Mouse (Mus musculus) G1E (cell line): ENCODE results near the gene Dhx35.

Experiments
- CTCF ChIP-seq: IDR thresholded peaks from 2 replicates; pipeline ENCODE4 v1.5.1; 2012; ENCODE audit warnings: low read depth, low read length, inconsistent platforms, mixed read lengths
- GATA1 ChIP-seq: IDR thresholded peaks from 2 replicates; pipeline ENCODE4 v1.6.1; 2012; ENCODE audit warnings: borderline replicate concordance, low read length, inconsistent platforms, mixed read lengths
- GATA2 ChIP-seq: IDR thresholded peaks from 2 replicates; pipeline ENCODE4 v1.6.1; 2012; ENCODE audit warnings: low read depth, low read length, inconsistent platforms, borderline replicate concordance

DNA sequence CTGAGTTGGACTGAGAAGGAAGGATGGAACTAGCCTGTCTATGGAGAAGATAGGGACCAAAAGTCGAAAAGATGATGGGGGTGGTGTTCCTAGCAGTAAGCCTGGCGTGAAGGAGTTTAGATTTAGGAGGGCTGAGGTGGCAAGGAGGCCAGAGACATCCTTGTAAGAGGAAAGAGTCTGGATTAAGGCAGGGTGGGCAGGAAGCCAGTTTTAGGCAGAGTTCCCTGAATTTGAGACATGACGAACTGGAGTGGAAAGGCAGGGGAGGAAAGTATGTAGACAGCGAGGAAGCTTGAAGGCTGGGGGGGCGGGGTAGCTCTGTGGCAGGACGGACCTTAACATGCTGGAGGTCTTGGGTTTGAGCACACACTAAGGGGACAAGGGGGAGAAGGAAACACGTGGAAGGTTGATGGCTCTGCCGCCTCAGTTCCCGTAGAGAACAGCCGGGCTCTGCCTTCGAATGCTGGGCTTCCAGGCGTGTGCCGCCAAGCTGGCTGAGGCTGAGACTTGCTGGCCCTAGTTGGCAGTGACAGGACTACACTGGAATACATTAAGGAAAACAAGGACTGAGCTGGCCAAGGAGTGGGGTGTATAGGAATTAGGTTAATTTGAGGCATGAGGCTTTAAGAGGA lies 24.4 kb upstream of the Dhx35 start:
- no peak for TF ChIP-seq CTCF
- TF ChIP-seq GATA1, result no peak
- no peak for TF ChIP-seq GATA2
